Mouse (Mus musculus) CD4-positive, CD25-positive, alpha-beta regulatory T cell, adult 4 months (primary cell): ENCODE measurements around the gene Gm5460. TPM values are rescaled to one million over a fixed set of nuclear protein-coding genes. Genes with fewer than 3 reads are reported as not detected.

ENCODE experiments used
- ATAC-seq: one replicate; pipeline ENCODE4 v1.8.0; 2017
- polyA plus RNA-seq, 2 experiments: library from polyadenylated mRNA; unstranded; fragments of 100-300 nt; shearing (Covaris generic); gene quantifications; one replicate each; pipeline ENCODE4 v1.2.1; 2017

The Gm5460 gene
- polyA plus RNA-seq, 2 experiments from 2014 or later, result not detected

GRCm38 (mm10) chr14:34077222-34077621 is 60.7 kb downstream of the Gm5460 start:
- no peak for ATAC-seq

DNA sequence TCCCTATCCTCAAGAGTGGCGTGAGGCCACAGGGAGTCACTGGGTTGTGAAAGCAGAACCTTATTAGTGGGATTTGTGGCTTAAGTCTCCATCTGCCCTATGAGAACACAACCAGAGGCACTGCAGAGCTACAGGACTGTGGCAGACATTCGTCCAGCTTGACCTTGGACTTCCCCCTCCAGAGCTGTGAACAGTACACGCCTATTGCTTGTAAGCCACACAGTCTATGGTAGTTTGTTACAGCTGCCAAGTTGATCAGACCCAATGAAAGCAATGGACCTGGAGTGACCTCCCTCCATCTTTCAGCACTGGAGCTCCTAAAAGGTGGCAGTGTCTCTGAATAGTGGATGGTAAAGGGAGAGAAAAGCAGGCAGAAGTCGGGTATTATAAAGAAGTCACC is 61.7 kb downstream of the Gm5460 start:
- no peak for ATAC-seq

- ATAC-seq, result no peak
Observed at GRCm38 (mm10) chr14:34080321-34080997, 63.9 kb downstream of the Gm5460 start.

- no peak for ATAC-seq
Observed at GRCm38 (mm10) chr14:34085731-34086130, 69.2 kb downstream of the Gm5460 start, which contains the start of gene Anxa8. Gene Anxa8, plus strand, starts transcription at chr14:34085981.

DNA sequence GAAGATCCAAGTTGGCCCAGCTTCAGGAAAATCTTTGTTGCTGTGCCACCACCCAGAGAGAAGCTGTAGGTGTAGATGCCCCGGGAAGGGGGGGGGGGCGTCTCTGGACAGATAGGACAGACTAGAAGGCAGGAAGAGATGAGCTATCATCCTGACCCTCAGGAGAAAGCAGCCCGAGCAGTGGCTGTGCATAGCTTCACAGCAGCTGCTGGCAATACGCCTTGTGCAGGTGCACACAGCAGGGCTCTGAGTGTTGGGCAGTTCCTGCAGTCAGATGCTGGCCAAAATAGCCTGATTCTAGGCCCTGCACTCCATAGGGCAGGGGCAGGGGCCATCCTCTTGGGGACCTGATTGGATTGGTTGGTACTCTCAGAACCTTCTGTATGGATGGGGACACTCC is 70.2 kb downstream of the Gm5460 start:
- ATAC-seq, result no peak

DNA sequence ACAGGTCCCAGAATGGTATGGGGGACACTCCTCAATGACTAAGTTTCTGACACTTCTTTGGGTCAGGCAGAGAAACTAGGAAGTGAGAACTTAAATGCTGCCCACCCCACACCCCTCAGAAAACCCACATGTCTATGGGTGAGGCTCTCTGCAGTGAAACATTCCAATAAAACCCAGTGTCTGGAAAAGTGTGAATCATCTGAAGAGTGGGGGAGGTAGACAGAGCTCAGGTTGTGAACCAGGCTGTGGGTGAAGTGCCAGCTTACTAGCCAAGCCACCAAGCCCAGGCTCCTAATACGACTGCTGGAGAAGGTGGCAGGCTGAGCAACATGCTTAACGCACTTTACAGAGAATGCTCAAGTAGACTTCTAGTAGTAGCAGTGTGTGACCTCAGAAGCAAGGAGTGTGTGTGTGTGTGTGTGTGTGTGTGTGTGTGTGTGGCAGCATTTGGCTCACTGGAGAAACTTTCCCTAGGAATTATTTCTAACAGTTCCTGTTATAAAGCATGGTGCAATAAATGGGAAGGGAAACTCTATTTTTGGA is 71.4 kb downstream of the Gm5460 start:
- ATAC-seq, result no peak

GRCm38 (mm10) chr14:34089796-34090195 is 73.2 kb downstream of the Gm5460 start:
- no peak for ATAC-seq

DNA sequence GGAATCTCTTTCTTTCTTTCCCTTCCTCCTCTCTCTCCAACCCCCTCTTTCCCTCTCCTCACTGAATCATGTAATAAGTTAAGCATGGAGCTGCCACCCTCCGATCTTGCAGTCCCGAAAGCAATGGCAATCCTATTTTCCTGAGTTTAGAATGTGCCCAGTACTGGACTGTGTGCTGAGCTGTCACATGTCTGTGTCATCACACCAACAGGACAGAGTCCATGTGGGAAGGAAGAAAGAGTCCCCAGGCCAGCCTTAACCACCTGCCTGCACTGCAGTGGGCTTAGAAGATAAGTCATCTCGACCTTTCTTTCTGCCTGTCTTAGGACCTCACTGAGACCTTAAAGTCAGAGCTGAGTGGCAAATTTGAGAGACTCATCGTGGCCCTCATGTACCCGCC is 74.9 kb downstream of the Gm5460 start:
- no peak for ATAC-seq

DNA sequence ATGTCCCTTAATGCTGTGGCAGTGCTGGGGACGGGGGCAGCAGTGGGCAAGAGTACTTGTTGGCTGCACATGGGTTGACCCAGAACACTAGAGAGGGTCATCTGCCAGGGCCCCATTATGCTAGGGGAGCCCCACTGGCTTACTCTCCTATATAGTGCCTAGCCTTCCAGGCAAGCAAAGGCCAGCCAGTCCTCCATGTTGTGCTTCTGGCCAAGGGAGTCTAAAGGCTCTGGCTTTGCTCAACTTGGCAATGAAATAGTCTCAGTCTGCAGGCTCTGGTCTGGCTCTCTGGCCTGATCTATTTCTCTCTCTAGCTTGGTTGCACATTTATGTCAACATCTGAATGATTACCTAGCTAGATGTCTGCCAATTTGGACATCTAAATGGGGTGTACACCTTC is 76.3 kb downstream of the Gm5460 start:
- ATAC-seq, result no peak

- no peak for ATAC-seq
Observed at GRCm38 (mm10) chr14:34096161-34096560, 79.6 kb downstream of the Gm5460 start.

Other genes starting within 250 kb of the Gm5460 start
- gene Gdf10, start 93.2 kb upstream of the Gm5460 start, polyA plus RNA-seq, result not detected
- gene Gdf2, start 75.7 kb upstream of the Gm5460 start, polyA plus RNA-seq, result not detected
- gene Rbp3, start 62.8 kb upstream of the Gm5460 start, polyA plus RNA-seq, result not detected
- not detected for gene Zfp488, start 38.0 kb upstream of the Gm5460 start, polyA plus RNA-seq
- gene Gm30083, start 1.6 kb upstream of the Gm5460 start, polyA plus RNA-seq, result not detected
- gene Antxrl, start 35.9 kb downstream of the Gm5460 start, polyA plus RNA-seq, result not detected
- not detected for gene Anxa8, start 69.2 kb downstream of the Gm5460 start, polyA plus RNA-seq
- not detected for gene A630023A22Rik, start 86.0 kb downstream of the Gm5460 start, polyA plus RNA-seq
- gene Npy4r, start 135.7 kb downstream of the Gm5460 start, polyA plus RNA-seq, result not detected
- gene Gprin2, start 184.9 kb downstream of the Gm5460 start, polyA plus RNA-seq, result under 1 TPM in 1 of 2 experiments, not detected in 1; 0.05 TPM
- gene Syt15, start 202.8 kb downstream of the Gm5460 start, polyA plus RNA-seq, result under 1 TPM; 0.23 to 0.27 TPM